Comparison of ENCODE assay signal across 9 mouse cellular contexts in genomic region chr6:117825369-117825768, GRCm38 (mm10). TPM values are rescaled to one million over a fixed set of nuclear protein-coding genes. Genes with fewer than 3 reads are reported as not detected.
DNase-seq lines count a peak whose midpoint lies in the region; ATAC-seq lines count a peak whose summit lies in the region.
"Had no signal": no experiment of that assay in that cellular context is flagged by ENCODE, and none has a peak within 500 bp of the region (broad histone marks: within the 10 kb centered on the region; RNA-seq: fewer than 3 reads in every experiment).

No protein-coding gene starts in this region.

- H3K4me1 ChIP-seq in embryonic facial prominence, embryonic 14.5 days (ENCODE audit: control insufficient read depth, insufficient read depth, low read length), result no peaks in the 10 kb centered on the region

- intact Hi-C loops in heart, postnatal 14 days (cut with DNase I), result loop anchor here (5.0 to 10.0 kb wide), 5 partner anchors 171 to 1173 kb away; partner anchors contain the start of gene Depp1

- no peak overlapping the region for H3K4me3 ChIP-seq in embryonic facial prominence, embryonic 14.5 days (ENCODE audit: low read depth, low read length)

- H3K9ac ChIP-seq in embryonic facial prominence, embryonic 14.5 days (ENCODE audit: low read depth, low read length), result no peak overlapping the region

- 0 out of 2 replicates have a peak, but pooled peaks have one; percentile 44 for ATAC-seq in embryonic facial prominence, embryonic 14.5 days (ENCODE audit: low read depth)

- no peak overlapping the region for H3K4me2 ChIP-seq in embryonic facial prominence, embryonic 14.5 days (ENCODE audit: low read depth, low read length)

- no peaks in the 10 kb centered on the region for H3K36me3 ChIP-seq in embryonic facial prominence, embryonic 14.5 days (ENCODE audit: control insufficient read depth, insufficient read depth, low read length)

- DNase-seq in layer of hippocampus, adult 11-12 months (ENCODE audit: low spot score), result peak; percentile 34
- no peak for DNase-seq in layer of hippocampus, adult 9-10 months (ENCODE audit: low spot score)
- DNase-seq in adrenal gland, postnatal 36 days, result peak; percentile 67 to 82
- DNase-seq in embryonic facial prominence, embryonic 14.5 days (ENCODE audit: low spot score), result peak; percentile 79
- peak; percentile 75 to 85 for DNase-seq in heart, postnatal 14 days
- DNase-seq in kidney, postnatal 25 days, result peak; percentile 74 to 78
- DNase-seq in lung, postnatal 25 days (ENCODE audit: low spot score), result peak; percentile 64
- DNase-seq in right cerebral cortex, postnatal 10 days (ENCODE audit: low spot score in 2 of 2), result peak; percentile 52 to 80

- 6% methylated on average over 4 of the region's 4 CpGs for WGBS in embryonic facial prominence, embryonic 14.5 days

- H3K27me3 ChIP-seq in embryonic facial prominence, embryonic 14.5 days (replicated peaks; ENCODE audit: control insufficient read depth, insufficient read depth, low read length), result no peaks in the 10 kb centered on the region; the same call in 1 of the 2 replicates

- H3K27ac ChIP-seq in embryonic facial prominence, embryonic 14.5 days (replicated peaks; ENCODE audit: low read depth, low read length), result no peak overlapping the region
- H3K27ac ChIP-seq: macrophage had no signal

- H3K9me3 ChIP-seq in embryonic facial prominence, embryonic 14.5 days (ENCODE audit: control insufficient read depth, low read length), result no peaks in the 10 kb centered on the region

RNA-seq across cellular contexts. Expression of gene Zfp637, which starts 15.6 kb away (rescaled TPM):
- total RNA-seq in adrenal gland, postnatal 36 days (2021), result 10 to 100 TPM; 32.7 to 42.6 TPM
- 116 and 134 TPM in 2 replicates for polyA plus RNA-seq in embryonic facial prominence, embryonic 14.5 days (2014; fragmentation: Nextera tagmentation; extraction: Ambion mirVana)
- 10 to 100 TPM; 30.2 to 32.0 TPM for total RNA-seq in heart, postnatal 14 days (2021)

RNA-seq across cellular contexts. Expression of gene Zfp239, which starts 36.5 kb away (rescaled TPM):
- 1 to 10 TPM; 2.3 to 3.3 TPM for total RNA-seq in adrenal gland, postnatal 36 days (2021)
- 6.1 and 7.9 TPM in 2 replicates for polyA plus RNA-seq in embryonic facial prominence, embryonic 14.5 days (2014; fragmentation: Nextera tagmentation; extraction: Ambion mirVana)
- 1 to 10 TPM in 1 of 2 experiments, under 1 TPM in 1; 0.22 to 1.1 TPM for total RNA-seq in heart, postnatal 14 days (2021)
